Mouse (Mus musculus) hindbrain, embryonic 16.5 days (tissue): ENCODE measurements around the gene Pmp22. TPM values are rescaled to one million over a fixed set of nuclear protein-coding genes. Genes with fewer than 3 reads are reported as not detected.

Source experiments
- ATAC-seq: fragments of 200-750 bp; cut with Nextera tagmentation; 2 replicates; pipeline ENCODE4 v1.8.0; 2017; ENCODE audit warnings: moderate TSS enrichment, moderate library complexity
- H3K27ac ChIP-seq: fragments of 300-500 bp; sonication (generic); 2 replicates; pipeline ENCODE4 v1.5.1; 2014; ENCODE audit warnings: low read depth, mild to moderate bottlenecking, control low read depth, low read length, moderate library complexity
- H3K27me3 ChIP-seq: fragments of 300-500 bp; sonication (generic); replicated peaks from 2 replicates; pipeline ENCODE4 v1.6.1; 2014; ENCODE audit warnings: low read length; ENCODE audit not compliant: control insufficient read depth, insufficient read depth
- H3K36me3 ChIP-seq: fragments of 300-500 bp; sonication (generic); 2 replicates; pipeline ENCODE4 v1.6.1; 2014; ENCODE audit warnings: mild to moderate bottlenecking, low read length, moderate library complexity, mixed read lengths; ENCODE audit not compliant: control insufficient read depth, insufficient read depth
- H3K4me1 ChIP-seq: fragments of 300-500 bp; sonication (generic); 2 replicates; pipeline ENCODE4 v1.6.1; 2014; ENCODE audit warnings: low read depth, low read length; ENCODE audit not compliant: control insufficient read depth, insufficient read depth
- H3K4me2 ChIP-seq: fragments of 300-500 bp; sonication (generic); 2 replicates; pipeline ENCODE4 v1.6.1; 2014; ENCODE audit warnings: mild to moderate bottlenecking, low read length, control low read depth, moderate library complexity
- H3K4me3 ChIP-seq: fragments of 300-500 bp; sonication (generic); 2 replicates; pipeline ENCODE4 v1.5.1; 2014; ENCODE audit warnings: mild to moderate bottlenecking, low read length, control low read depth, moderate library complexity
- H3K9ac ChIP-seq: fragments of 300-500 bp; sonication (generic); 2 replicates; pipeline ENCODE4 v1.6.1; 2014; ENCODE audit warnings: low read depth, mild to moderate bottlenecking, control low read depth, low read length, moderate library complexity
- H3K9me3 ChIP-seq: fragments of 300-500 bp; sonication (generic); 2 replicates; pipeline ENCODE4 v1.6.1; 2014; ENCODE audit warnings: mild to moderate bottlenecking, low read length, moderate library complexity; ENCODE audit not compliant: control insufficient read depth
- WGBS: fragments of 180-500 bp; shearing (Covaris S2); extraction: QIAGEN DNeasy Blood & Tissue Kit; methylation state at CpG from one replicate; pipeline ENCODE4 v1.1.7; 2014; 5-methylcytosine and 5-hydroxymethylcytosine counted together
- polyA plus RNA-seq: library from polyadenylated mRNA; unstranded; fragments of >200 nt; fragmentation: Nextera tagmentation; extraction: Ambion mirVana; gene quantifications from 2 replicates; pipeline ENCODE4 v1.2.1, GENCODE M21; 2015

Pmp22 gene
- polyA plus RNA-seq, 1 experiment from 2014 or later = 44.2 TPM

DNA sequence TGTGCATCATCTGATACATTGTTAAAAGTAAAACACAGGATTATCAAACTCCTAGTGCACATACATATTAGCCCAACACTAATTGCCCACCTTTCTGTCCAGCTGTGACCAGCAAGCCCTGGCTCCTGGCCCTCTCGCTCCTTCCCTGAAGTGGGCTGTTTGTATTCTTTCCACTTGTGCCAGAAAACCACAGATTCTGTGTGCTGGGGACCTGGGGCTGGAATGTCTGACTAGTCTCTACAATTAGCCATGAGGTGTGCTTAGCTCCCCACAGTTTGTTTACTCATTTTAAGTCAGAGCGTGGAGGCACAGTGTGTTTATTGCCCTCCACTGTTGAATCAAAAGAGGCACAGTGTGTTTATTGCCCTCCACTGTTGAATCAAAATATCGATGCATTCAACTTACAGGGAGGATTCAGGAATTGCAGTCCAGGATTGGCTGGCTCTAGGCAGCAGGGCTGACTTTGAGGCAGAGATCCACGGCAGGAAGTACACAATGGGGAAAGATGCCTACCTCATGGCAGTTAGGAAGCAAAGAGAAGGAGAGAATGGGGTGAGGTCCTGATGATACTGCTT, 5.9 kb upstream of the Pmp22 start:
- no peak overlapping the region for H3K4me3 ChIP-seq
- H3K36me3 ChIP-seq = no peaks in the 10 kb centered on the region

DNA sequence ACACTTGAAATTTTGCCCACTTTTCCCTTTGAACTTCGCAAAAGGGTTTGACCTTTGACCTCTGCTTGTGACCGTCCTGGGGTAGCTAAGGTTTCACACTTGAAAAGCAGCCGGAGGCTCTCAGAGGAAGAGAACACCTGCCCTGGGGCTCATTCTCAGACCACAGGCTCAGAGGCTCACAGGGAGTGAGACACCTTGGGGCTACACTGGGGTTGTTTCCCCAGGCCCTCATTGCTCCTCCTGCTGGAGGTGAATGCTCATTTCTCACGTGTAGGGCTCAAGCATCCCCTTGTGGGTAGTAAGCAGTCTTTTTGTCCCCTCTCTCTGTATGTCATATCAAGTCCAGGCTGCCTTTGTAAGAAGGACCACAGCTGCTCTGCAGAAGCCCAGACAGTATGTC, 4.5 kb upstream of the Pmp22 start:
- WGBS = 9% methylated on average over 4 of the region's 4 CpGs
- H3K36me3 ChIP-seq = no peaks in the 10 kb centered on the region
- ATAC-seq = no peak

More for the DNA sequence above, 5.9 kb upstream of the Pmp22 start:
- ATAC-seq = no peak
- no peaks in the 10 kb centered on the region for H3K9me3 ChIP-seq
- no peaks in the 10 kb centered on the region for H3K27me3 ChIP-seq
- 54% methylated on average over 4 of the region's 4 CpGs for WGBS
- no peak overlapping the region for H3K4me2 ChIP-seq
- H3K4me1 ChIP-seq = no peaks in the 10 kb centered on the region
- no peak overlapping the region for H3K9ac ChIP-seq
- no peak overlapping the region for H3K27ac ChIP-seq

DNA sequence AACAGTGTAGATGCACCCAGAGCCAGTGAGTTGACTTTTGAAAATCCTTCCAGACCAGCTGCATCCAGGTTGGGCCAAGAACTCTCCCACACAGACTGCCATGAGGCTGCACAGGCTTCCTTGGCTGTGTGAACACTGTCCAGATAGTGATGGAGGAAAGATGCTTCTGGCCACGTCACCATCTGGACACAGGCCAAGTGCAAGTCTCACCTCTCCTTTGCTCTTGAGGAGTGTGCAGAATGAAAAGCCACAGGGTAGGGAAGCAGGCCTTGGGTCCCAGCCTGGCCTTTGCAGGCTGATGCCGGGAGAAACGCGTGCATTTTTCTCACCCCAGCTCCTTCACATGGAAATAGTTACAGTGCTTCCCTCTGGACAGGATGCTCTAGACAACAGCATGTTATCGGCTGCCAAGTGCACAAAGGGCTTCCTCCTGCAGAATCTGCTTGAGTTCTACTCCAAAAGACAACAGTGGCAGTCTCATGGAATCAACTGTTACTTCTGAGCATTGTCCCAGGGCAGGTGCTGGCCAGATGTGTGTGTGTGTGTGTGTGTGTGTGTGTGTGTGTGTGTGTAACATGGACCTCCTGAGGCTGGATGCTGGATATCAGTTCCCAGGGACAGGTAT, 2.8 kb upstream of the Pmp22 start:
- H3K4me3 ChIP-seq = no peak overlapping the region
- H3K4me1 ChIP-seq = peaks cover 7% of the 10 kb centered on the region
- ATAC-seq = no peak
- no peak overlapping the region for H3K27ac ChIP-seq
- H3K27me3 ChIP-seq = peaks cover 12% of the 10 kb centered on the region
- WGBS = 61% methylated on average over 5 of the region's 5 CpGs
- H3K4me2 ChIP-seq = no peak overlapping the region
- H3K36me3 ChIP-seq = no peaks in the 10 kb centered on the region
- H3K9ac ChIP-seq = no peak overlapping the region
- H3K9me3 ChIP-seq = no peaks in the 10 kb centered on the region

More for the DNA sequence above, 4.5 kb upstream of the Pmp22 start:
- Histone ChIP-seq H3K4me1 (no peaks in the 10 kb centered on the region), H3K9me3 (no peaks in the 10 kb centered on the region), H3K27me3 (peaks cover 1% of the 10 kb centered on the region; the same call in 1 of the 2 replicates), H3K4me3 (no peak overlapping the region), H3K27ac (no peak overlapping the region), H3K9ac (no peak overlapping the region), H3K4me2 (no peak overlapping the region)

DNA sequence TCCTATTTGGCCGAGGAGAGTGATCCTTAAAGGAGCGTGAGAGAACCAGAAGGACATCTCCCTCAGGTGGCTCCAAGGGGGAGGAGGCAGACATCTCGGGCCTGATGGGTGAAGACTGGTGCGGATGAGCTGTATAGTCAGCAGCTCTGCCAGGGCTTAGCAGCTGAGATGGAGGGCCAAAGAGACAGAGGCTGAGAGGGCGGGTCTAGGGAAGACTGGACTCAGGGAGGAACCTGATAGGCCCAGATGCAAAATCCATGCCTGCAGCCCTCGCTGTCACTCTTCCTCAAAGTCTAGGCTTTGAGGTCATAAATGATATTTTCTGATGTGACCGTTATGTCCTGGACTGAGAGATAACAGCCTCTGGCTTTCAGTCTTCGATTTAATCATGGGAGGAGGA, 1.8 kb upstream of the Pmp22 start:
- no peak overlapping the region for H3K4me3 ChIP-seq
- 80% methylated on average over 8 of the region's 8 CpGs for WGBS
- no peak for ATAC-seq

DNA sequence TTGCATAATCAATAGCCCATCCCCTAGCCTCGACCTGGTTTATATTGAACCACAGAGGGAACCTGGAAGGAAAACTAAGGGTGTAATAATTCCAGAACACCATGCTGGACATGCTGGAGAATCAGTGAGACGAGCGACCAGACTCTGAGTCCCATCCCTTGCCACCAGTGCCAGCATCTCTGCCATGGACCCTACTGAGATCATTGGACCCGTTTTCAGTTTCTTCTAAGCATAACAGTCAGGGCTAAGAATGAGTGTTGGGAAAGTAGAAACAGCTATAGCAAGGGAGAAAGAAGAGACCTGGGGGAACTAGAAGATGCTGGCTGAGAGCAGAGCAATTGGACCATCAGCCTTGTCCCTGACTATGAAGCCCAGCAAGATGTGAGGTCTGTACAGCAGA, 1.3 kb upstream of the Pmp22 start:
- Histone ChIP-seq H3K4me1 (peaks cover 15% of the 10 kb centered on the region), H3K27me3 (peaks cover 17% of the 10 kb centered on the region), H3K9ac (no peak overlapping the region), H3K9me3 (no peaks in the 10 kb centered on the region), H3K27ac (no peak overlapping the region), H3K4me3 (no peak overlapping the region), H3K4me2 (no peak overlapping the region), H3K36me3 (no peaks in the 10 kb centered on the region)
- ATAC-seq = no peak
- 92% methylated on average over 4 of the region's 4 CpGs for WGBS

More for the DNA sequence above, 1.8 kb upstream of the Pmp22 start:
- Histone ChIP-seq H3K27ac (no peak overlapping the region), H3K27me3 (peaks cover 17% of the 10 kb centered on the region), H3K36me3 (no peaks in the 10 kb centered on the region), H3K4me1 (peaks cover 15% of the 10 kb centered on the region), H3K9ac (no peak overlapping the region), H3K4me2 (no peak overlapping the region), H3K9me3 (no peaks in the 10 kb centered on the region)

DNA sequence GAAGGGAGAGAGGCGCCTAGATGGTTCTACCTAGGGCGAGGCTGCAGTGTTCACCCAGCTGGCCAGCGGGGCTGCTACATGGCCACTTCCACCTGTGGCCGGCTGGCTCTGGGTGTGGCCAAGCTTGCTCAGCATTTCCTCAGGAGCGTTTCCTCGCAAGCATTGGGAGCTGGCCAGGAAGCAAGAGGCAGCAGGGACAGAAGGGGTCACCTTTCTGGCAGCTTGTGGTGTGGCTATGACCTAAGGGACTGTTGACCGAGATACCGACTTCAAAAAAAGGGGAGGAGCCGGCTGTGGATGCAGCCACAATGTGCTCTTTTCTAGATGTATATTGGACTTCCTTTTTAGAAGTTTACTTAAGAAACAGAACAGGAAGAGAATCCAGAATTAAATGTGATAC, 593 bp downstream of the Pmp22 start:
- no peak for ATAC-seq
- Histone ChIP-seq H3K4me2 (no peak overlapping the region; the same call in 1 of the 2 replicates), H3K9me3 (no peaks in the 10 kb centered on the region), H3K4me3 (no peak overlapping the region), H3K4me1 (peaks cover 19% of the 10 kb centered on the region), H3K9ac (no peak overlapping the region), H3K36me3 (no peaks in the 10 kb centered on the region), H3K27ac (no peak overlapping the region), H3K27me3 (peaks cover 23% of the 10 kb centered on the region)
- 63% methylated on average over 9 of the region's 9 CpGs for WGBS

DNA sequence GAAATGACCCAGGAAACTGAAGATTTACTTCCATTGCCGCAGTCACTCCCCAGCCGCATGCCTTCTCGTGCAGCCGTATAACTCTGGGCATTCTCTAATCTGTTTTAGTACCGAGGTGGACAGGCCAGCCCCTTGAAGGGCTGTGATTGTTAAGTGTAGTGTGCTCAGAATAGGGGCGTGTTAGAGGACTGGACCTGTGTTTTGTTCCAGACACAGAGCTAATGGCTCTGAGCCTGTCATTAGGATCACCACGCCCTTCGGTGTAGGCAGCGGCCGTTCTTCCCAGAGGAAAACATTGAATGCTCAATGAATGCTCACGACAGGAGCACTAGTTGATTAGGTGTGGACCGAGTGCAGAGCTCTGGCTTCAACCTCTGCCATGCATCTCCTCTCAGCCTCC, 1.1 kb downstream of the Pmp22 start:
- H3K27me3 ChIP-seq = peaks cover 23% of the 10 kb centered on the region
- no peak overlapping the region; the same call in 1 of the 2 replicates for H3K4me2 ChIP-seq
- no peaks in the 10 kb centered on the region for H3K36me3 ChIP-seq
- no peak for ATAC-seq
- 56% methylated on average over 12 of the region's 12 CpGs for WGBS
- H3K4me1 ChIP-seq = peaks cover 23% of the 10 kb centered on the region
- no peak overlapping the region for H3K4me3 ChIP-seq
- H3K27ac ChIP-seq = no peak overlapping the region
- no peaks in the 10 kb centered on the region for H3K9me3 ChIP-seq
- H3K9ac ChIP-seq = no peak overlapping the region

DNA sequence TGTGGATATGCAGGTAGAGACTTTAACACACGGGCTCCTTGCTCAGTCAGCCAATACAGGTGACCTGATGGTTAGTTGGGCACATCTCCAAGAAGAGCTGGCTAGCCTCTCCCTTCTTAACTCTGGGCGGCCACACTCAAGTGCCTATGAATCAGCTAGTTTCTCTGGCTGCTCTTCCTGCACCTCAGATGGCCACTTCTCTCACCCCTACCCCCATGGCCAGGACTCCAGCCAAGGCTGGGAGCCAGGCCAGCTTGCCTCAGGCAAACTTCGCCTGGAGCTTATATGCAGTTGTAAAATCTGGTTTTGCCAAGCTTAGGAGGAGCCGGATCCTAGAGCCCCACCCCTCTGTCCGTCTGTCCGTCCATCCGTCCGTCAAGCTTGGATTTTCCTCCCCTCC, 1.7 kb downstream of the Pmp22 start:
- Histone ChIP-seq H3K9ac (no peak overlapping the region), H3K36me3 (no peaks in the 10 kb centered on the region), H3K4me1 (peaks cover 26% of the 10 kb centered on the region), H3K27ac (no peak overlapping the region), H3K4me2 (peak overlapping the region; percentile 59), H3K9me3 (no peaks in the 10 kb centered on the region), H3K4me3 (peak overlapping the region; percentile 39; the same call in 1 of the 2 replicates), H3K27me3 (peaks cover 23% of the 10 kb centered on the region)
- WGBS = 40% methylated on average over 8 of the region's 8 CpGs
- ATAC-seq = no peak

DNA sequence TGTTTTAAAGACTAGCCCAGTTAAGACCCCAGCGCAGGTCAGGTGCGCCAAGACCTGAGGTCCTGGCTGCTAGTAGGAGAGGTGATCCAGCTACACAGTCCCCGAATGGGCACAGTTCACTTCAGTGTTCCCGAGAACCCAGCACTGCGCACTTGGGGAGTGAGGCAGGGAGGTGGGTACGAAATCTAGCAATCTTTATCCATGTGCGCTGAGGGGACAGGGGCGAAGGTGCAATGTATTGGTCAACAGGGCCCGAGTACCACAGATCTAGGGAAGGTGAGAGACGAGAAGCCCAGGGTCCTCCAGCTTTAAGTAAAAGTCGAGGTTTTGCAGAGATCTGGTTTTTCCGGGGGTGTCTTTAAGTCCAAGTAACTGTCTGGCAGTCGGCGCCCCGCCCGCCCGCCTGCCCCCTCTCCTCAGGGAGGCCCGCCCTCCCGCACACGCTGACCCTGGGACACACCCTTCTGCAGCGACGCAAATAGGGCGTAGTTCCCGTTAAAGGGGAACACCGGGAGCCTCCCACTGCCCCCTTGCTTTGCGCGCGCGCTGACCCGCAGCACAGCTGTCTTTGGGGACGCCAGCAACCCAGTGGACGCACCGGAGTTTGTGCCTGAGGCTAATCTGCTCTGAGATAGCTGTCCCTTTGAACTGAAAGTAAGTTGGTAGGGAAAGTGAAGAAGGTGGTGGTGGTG, 2.4 kb downstream of the Pmp22 start:
- H3K4me2 ChIP-seq = peak overlapping the region; percentile 59
- 4% methylated on average over 32 of the region's 33 CpGs for WGBS
- peak overlapping the region; percentile 32 for H3K9ac ChIP-seq
- peak overlapping the region; percentile 39 for H3K4me3 ChIP-seq
- H3K27me3 ChIP-seq = peaks cover 23% of the 10 kb centered on the region
- H3K9me3 ChIP-seq = no peaks in the 10 kb centered on the region
- ATAC-seq = no peak
- peaks cover 26% of the 10 kb centered on the region for H3K4me1 ChIP-seq
- H3K27ac ChIP-seq = no peak overlapping the region
- H3K36me3 ChIP-seq = no peaks in the 10 kb centered on the region
